Comparison of ENCODE assay signal across 8 mouse cellular contexts in genomic region chr15:79440223-79440622, GRCm38 (mm10). TPM values are rescaled to one million over a fixed set of nuclear protein-coding genes. Genes with fewer than 3 reads are reported as not detected.
DNase-seq lines count a peak whose midpoint lies in the region; ATAC-seq lines count a peak whose summit lies in the region.

No protein-coding gene starts in this region.

- peak overlapping the region; percentile 99 for H3K4me2 ChIP-seq in hindbrain, embryonic 12.5 days (replicated peaks)
- peak overlapping the region; percentile 83 for H3K4me2 ChIP-seq in stomach, embryonic 14.5 days (replicated peaks; ENCODE audit: low read depth, low read length)

- H3K36me3 ChIP-seq in hindbrain, embryonic 12.5 days, result peaks cover 35% of the 10 kb centered on the region
- peaks cover 31% of the 10 kb centered on the region for H3K36me3 ChIP-seq in stomach, embryonic 14.5 days (ENCODE audit: control insufficient read depth, insufficient read depth, low read length)

- 0 out of 2 replicates have a peak overlapping the region, but pooled peaks have one; percentile 38 for H3K27ac ChIP-seq in brown adipose tissue, adult 24 weeks (replicated peaks; ENCODE audit: low read depth, low read length)
- peak overlapping the region; percentile 98; the same call in 1 of the 2 replicates for H3K27ac ChIP-seq in hindbrain, embryonic 12.5 days
- peak overlapping the region; percentile 44; the same call in 1 of the 2 replicates for H3K27ac ChIP-seq in stomach, embryonic 14.5 days (ENCODE audit: low read length)

- no peak for ATAC-seq in hindbrain, embryonic 12.5 days (ENCODE audit: low FRiP score)
- peak; percentile 33 for ATAC-seq in megakaryocyte progenitor cell, adult 5-6 weeks (replicated peaks; ENCODE audit: poor library complexity)
- ATAC-seq in stomach, embryonic 14.5 days (ENCODE audit: insufficient number of reproducible peaks, insufficient read depth, low FRiP score, low read depth), result no peak
- no peak for ATAC-seq in activated CD4-positive, CD25-positive, alpha-beta regulatory T cell, adult 4 months

- H3K4me1 ChIP-seq in brown adipose tissue, adult 24 weeks (ENCODE audit: control insufficient read depth, insufficient read depth, insufficient read length, low read length), result peaks cover 48% of the 10 kb centered on the region
- peaks cover 63% of the 10 kb centered on the region for H3K4me1 ChIP-seq in hindbrain, embryonic 12.5 days
- H3K4me1 ChIP-seq in stomach, embryonic 14.5 days (ENCODE audit: control insufficient read depth, insufficient read depth, low read length), result peaks cover 39% of the 10 kb centered on the region

- H3K27me3 ChIP-seq in hindbrain, embryonic 12.5 days, result no peaks in the 10 kb centered on the region; the same call in 1 of the 2 replicates
- H3K27me3 ChIP-seq in stomach, embryonic 14.5 days (ENCODE audit: control insufficient read depth, insufficient read depth, low read length), result no peaks in the 10 kb centered on the region

- peak overlapping the region; percentile 77 for H3K4me3 ChIP-seq in brown adipose tissue, adult 24 weeks (ENCODE audit: insufficient read depth, low read depth, low read length)
- peak overlapping the region; percentile 95 for H3K4me3 ChIP-seq in hindbrain, embryonic 12.5 days
- H3K4me3 ChIP-seq in stomach, embryonic 14.5 days (ENCODE audit: low read depth, low read length), result peak overlapping the region; percentile 95

- WGBS in hindbrain, embryonic 12.5 days, result 89% methylated on average over 4 of the region's 4 CpGs
- 71% methylated on average over 4 of the region's 4 CpGs for WGBS in stomach, embryonic 14.5 days

- DNase-seq in T-cell, adult 2 months (ENCODE audit: low spot score), result peak; percentile 10
- DNase-seq in gastrocnemius, adult 18-20 months (ENCODE audit: low spot score), result peak; percentile 64
- DNase-seq in left cerebral cortex, postnatal 14 days (ENCODE audit: low spot score in 2 of 2), result peak; percentile 67 to 69

- intact Hi-C loops in left cerebral cortex, postnatal 14 days (cut with DNase I), result loop anchor here (5.0 kb wide), 1 partner anchor 38 kb away; the partner anchor contains the start of gene Tmem184b

- no peaks in the 10 kb centered on the region for H3K9me3 ChIP-seq in hindbrain, embryonic 12.5 days (replicated peaks)
- no peaks in the 10 kb centered on the region for H3K9me3 ChIP-seq in stomach, embryonic 14.5 days (ENCODE audit: control insufficient read depth, low read depth, low read length)

- peak overlapping the region; percentile 100 for H3K9ac ChIP-seq in hindbrain, embryonic 12.5 days
- 0 out of 2 replicates have a peak overlapping the region, but pooled peaks have one; percentile 99 for H3K9ac ChIP-seq in stomach, embryonic 14.5 days (replicated peaks; ENCODE audit: low read depth, low read length)

RNA-seq across cellular contexts. Expression of gene Csnk1e, which starts 15.1 kb away (rescaled TPM):
- polyA plus RNA-seq in brown adipose tissue, adult 24 weeks (2012; ENCODE audit: insufficient read depth, insufficient read length, missing spikeins), result 17.4 and 24.8 TPM in 2 replicates
- total RNA-seq in gastrocnemius, adult 18-20 months (2021), result 10 to 100 TPM; 45.4 to 48.0 TPM
- polyA plus RNA-seq in hindbrain, embryonic 12.5 days (2016; fragmentation: Nextera tagmentation; extraction: Ambion mirVana), result 280 and 284 TPM in 2 replicates
- total RNA-seq in left cerebral cortex, postnatal 14 days (2021), result 100 to 1,000 TPM; 142 to 166 TPM
- total RNA-seq in megakaryocyte progenitor cell, adult 5-6 weeks (2015), result 32.0 and 45.6 TPM in 2 replicates
- total RNA-seq in megakaryocyte progenitor cell, adult 5-6 weeks (2017), result 29.1 and 30.7 TPM in 2 replicates
- 64.3 and 70.3 TPM in 2 replicates for polyA plus RNA-seq in stomach, embryonic 14.5 days (2014; fragmentation: Nextera tagmentation; extraction: Ambion mirVana)
- polyA plus RNA-seq in activated CD4-positive, CD25-positive, alpha-beta regulatory T cell, adult 4 months (2017; shearing (Covaris generic)), result 1 to 10 TPM; 5.5 to 5.6 TPM

RNA-seq across cellular contexts. Expression of gene Tmem184b, which starts 36.9 kb away (rescaled TPM):
- 60.3 and 71.0 TPM in 2 replicates for polyA plus RNA-seq in brown adipose tissue, adult 24 weeks (2012; ENCODE audit: insufficient read depth, insufficient read length, missing spikeins)
- total RNA-seq in gastrocnemius, adult 18-20 months (2021), result 10 to 100 TPM; 23.6 to 31.2 TPM
- polyA plus RNA-seq in hindbrain, embryonic 12.5 days (2016; fragmentation: Nextera tagmentation; extraction: Ambion mirVana), result 46.2 and 52.0 TPM in 2 replicates
- total RNA-seq in left cerebral cortex, postnatal 14 days (2021), result 10 to 100 TPM; 56.2 to 56.8 TPM
- total RNA-seq in megakaryocyte progenitor cell, adult 5-6 weeks (2015), result 12.0 and 12.2 TPM in 2 replicates
- total RNA-seq in megakaryocyte progenitor cell, adult 5-6 weeks (2017), result 4.0 and 4.3 TPM in 2 replicates
- 51.2 and 64.3 TPM in 2 replicates for polyA plus RNA-seq in stomach, embryonic 14.5 days (2014; fragmentation: Nextera tagmentation; extraction: Ambion mirVana)
- polyA plus RNA-seq in activated CD4-positive, CD25-positive, alpha-beta regulatory T cell, adult 4 months (2017; shearing (Covaris generic)), result 10 to 100 TPM in 1 of 2 experiments, 1 to 10 TPM in 1; 9.3 to 18.1 TPM

Comparison
In these comparisons a context has a peak if more than half of its experiments do, and no peak if none do; other contexts are left out.
1. DNase-seq: peak in every context shown above with its lines; median percentile 68 in left cerebral cortex, postnatal 14 days; 64 in gastrocnemius, adult 18-20 months; 10 in T-cell, adult 2 months.
2. H3K27ac ChIP-seq: peak in every context shown above with its lines; median percentile 98 in hindbrain, embryonic 12.5 days; 44 in stomach, embryonic 14.5 days; 38 in brown adipose tissue, adult 24 weeks.